Mouse (Mus musculus) lung, adult 2 months (tissue): Measurements from ENCODE around the gene Adamtsl2.

Experiments used
- CTCF ChIP-seq: fragments of 200-500 bp; IDR thresholded peaks from 2 replicates; pipeline ENCODE4 v1.5.1; 2011; ENCODE audit warnings: mild to moderate bottlenecking, low read length, control low read depth; ENCODE audit not compliant: insufficient read depth
- POLR2A ChIP-seq: fragments of 200-500 bp; IDR thresholded peaks from 2 replicates; pipeline ENCODE4 v1.6.1; 2011; ENCODE audit warnings: low read depth, mild to moderate bottlenecking, control low read depth, low read length, borderline replicate concordance; ENCODE audit errors: extremely low read depth

GRCm38 (mm10) chr2:27149457-27149856 is 70.3 kb downstream of the Adamtsl2 start:
- TF ChIP-seq POLR2A (no peak), CTCF (no peak)
